Mouse (Mus musculus) macrophage (primary cell): ENCODE measurements around the gene Tes. TPM values are rescaled to one million over a fixed set of nuclear protein-coding genes. Genes with fewer than 3 reads are reported as not detected.
A peak's percentile ranks its signal among the peaks of the same experiment; 100 is the strongest.
"Not testable (repeated sequence)": the region's sequence is repeated elsewhere in the genome, so short reads cannot be mapped to it uniquely, and the experiment has no call there.

Source experiments
- H3K27ac ChIP-seq: fragments of 350-480 bp; formaldehyde crosslinking; 2 replicates; pipeline ENCODE4 v1.9.0; 2021
- H3K36me3 ChIP-seq: fragments of 350-480 bp; formaldehyde crosslinking; 2 replicates; pipeline ENCODE4 v1.9.0; 2021; ENCODE audit errors: inconsistent target
- H3K4me3 ChIP-seq: fragments of 350-480 bp; formaldehyde crosslinking; 2 replicates; pipeline ENCODE4 v1.9.0; 2021; ENCODE audit errors: inconsistent target
- H3K79me2 ChIP-seq: fragments of 350-480 bp; formaldehyde crosslinking; 2 replicates; pipeline ENCODE4 v1.9.0; 2021; ENCODE audit errors: inconsistent target
- WGBS: methylation state at CpG from one replicate; pipeline ENCODE4 v1.1.7; 2026; ENCODE audit warnings: inconsistent platforms; ENCODE audit not compliant: missing documents; 5-methylcytosine and 5-hydroxymethylcytosine counted together
- polyA plus RNA-seq: library from polyadenylated mRNA; stranded (reverse); fragments of 250-400 nt; gene quantifications from 3 replicates; pipeline ENCODE4 v1.2.4, GENCODE M21; 2018; ENCODE audit warnings: inconsistent platforms
- total RNA-seq, 78 experiments: library from RNA; depleted of rRNA; stranded (reverse); fragments of 250-400 nt; gene quantifications; 1 replicate in 9 of 78; 2 replicates in 24 of 78; 3 replicates in 43 of 78; 4 replicates in 2 of 78; pipeline ENCODE4 v1.2.4; 2018; ENCODE audit warnings: inconsistent platforms in 56 of 78

Gene Tes
- total RNA-seq (2018; cell fraction: chromatin; rRNA removed) = 10 to 100 TPM in 20 of 26 experiments, 1 to 10 TPM in 6; 7.4 to 78.9 (median 18.4) TPM
- total RNA-seq (2018; cell fraction: cytosol; rRNA removed) = 10 to 100 TPM in 12 of 26 experiments, 1 to 10 TPM in 14; 8.2 to 30.1 (median 10.0) TPM
- total RNA-seq (2018; cell fraction: nucleus; rRNA removed) = 10 to 100 TPM in 24 of 26 experiments, 1 to 10 TPM in 2; 8.6 to 61.5 (median 15.1) TPM
- 6.0 to 18.5 TPM (median 7.7 TPM) in 3 replicates for polyA plus RNA-seq

GRCm38 (mm10) chr6:17064936-17065790 is at the start of gene Tes:
Tes (plus strand) TSS chr6:17065149.
- Histone ChIP-seq H3K4me3 (peak within 1 kb of the TSS; percentile 61), H3K27ac (peak within 1 kb of the TSS; percentile 54), H3K36me3 (no peaks in the 10 kb centered on the region), H3K79me2 (peaks cover 42% of the 10 kb centered on the region)
- 0% methylated on average over 58 of the region's 63 CpGs for WGBS

GRCm38 (mm10) chr6:17025886-17026285 is 39.1 kb upstream of the Tes start:
- no peak overlapping the region for H3K4me3 ChIP-seq
- H3K79me2 ChIP-seq = no peaks in the 10 kb centered on the region
- no peak overlapping the region for H3K27ac ChIP-seq
- H3K36me3 ChIP-seq = no peaks in the 10 kb centered on the region
- 86% methylated on average over 7 of the region's 7 CpGs for WGBS

- H3K4me3 ChIP-seq = no peak overlapping the region
- 17% methylated on average over 8 of the region's 8 CpGs for WGBS
- no peak overlapping the region for H3K27ac ChIP-seq
- H3K79me2 ChIP-seq = no peaks in the 10 kb centered on the region
- no peaks in the 10 kb centered on the region for H3K36me3 ChIP-seq
Observed at GRCm38 (mm10) chr6:17027572-17027971, 37.4 kb upstream of the Tes start.

- Histone ChIP-seq H3K27ac (no peak overlapping the region), H3K4me3 (no peak overlapping the region), H3K36me3 (no peaks in the 10 kb centered on the region), H3K79me2 (no peaks in the 10 kb centered on the region)
- 93% methylated on average over 8 of the region's 8 CpGs for WGBS
Observed at GRCm38 (mm10) chr6:17028809-17029208, 36.1 kb upstream of the Tes start.

GRCm38 (mm10) chr6:17032231-17032728 is 32.7 kb upstream of the Tes start:
- 11% methylated on average over 2 of the region's 2 CpGs for WGBS
- Histone ChIP-seq H3K36me3 (no peaks in the 10 kb centered on the region), H3K27ac (no peak overlapping the region), H3K4me3 (no peak overlapping the region), H3K79me2 (no peaks in the 10 kb centered on the region)

GRCm38 (mm10) chr6:17034095-17034494 is 30.9 kb upstream of the Tes start:
- Histone ChIP-seq H3K4me3 (no peak overlapping the region), H3K36me3 (no peaks in the 10 kb centered on the region), H3K27ac (no peak overlapping the region), H3K79me2 (no peaks in the 10 kb centered on the region)
- WGBS = 88% methylated on average over 2 of the region's 2 CpGs

- Histone ChIP-seq H3K27ac (no peak overlapping the region), H3K36me3 (no peaks in the 10 kb centered on the region), H3K4me3 (no peak overlapping the region), H3K79me2 (no peaks in the 10 kb centered on the region)
Observed at GRCm38 (mm10) chr6:17035228-17035627, 29.7 kb upstream of the Tes start.

- H3K4me3 ChIP-seq = no peak overlapping the region
- WGBS = 96% methylated on average over 4 of the region's 4 CpGs
- H3K79me2 ChIP-seq = no peaks in the 10 kb centered on the region
- H3K36me3 ChIP-seq = no peaks in the 10 kb centered on the region
- no peak overlapping the region for H3K27ac ChIP-seq
Observed at GRCm38 (mm10) chr6:17051432-17052025, 13.4 kb upstream of the Tes start.

- WGBS = 93% methylated on average over 6 of the region's 6 CpGs
- Histone ChIP-seq H3K36me3 (no peaks in the 10 kb centered on the region), H3K79me2 (no peaks in the 10 kb centered on the region), H3K4me3 (no peak overlapping the region), H3K27ac (no peak overlapping the region)
Observed at GRCm38 (mm10) chr6:17053028-17053660, 11.8 kb upstream of the Tes start.

GRCm38 (mm10) chr6:17054781-17055180 is 10.2 kb upstream of the Tes start:
- H3K4me3 ChIP-seq = no peak overlapping the region
- H3K36me3 ChIP-seq = no peaks in the 10 kb centered on the region
- WGBS = 100% methylated on average over 2 of the region's 2 CpGs
- H3K79me2 ChIP-seq = no peaks in the 10 kb centered on the region
- H3K27ac ChIP-seq = no peak overlapping the region

- H3K4me3 ChIP-seq = no peak overlapping the region
- no peaks in the 10 kb centered on the region for H3K36me3 ChIP-seq
- WGBS = 86% methylated on average over 1 of the region's 2 CpGs
- no peak overlapping the region for H3K27ac ChIP-seq
- H3K79me2 ChIP-seq = no peaks in the 10 kb centered on the region
Observed at GRCm38 (mm10) chr6:17055659-17056058, 9.3 kb upstream of the Tes start.

GRCm38 (mm10) chr6:17059501-17059900 is 5.4 kb upstream of the Tes start:
- H3K4me3 ChIP-seq = no peak overlapping the region
- WGBS = 84% methylated on average over 2 of the region's 2 CpGs
- no peaks in the 10 kb centered on the region for H3K36me3 ChIP-seq
- H3K79me2 ChIP-seq = no peaks in the 10 kb centered on the region
- H3K27ac ChIP-seq = no peak overlapping the region

GRCm38 (mm10) chr6:17060154-17060553 is 4.8 kb upstream of the Tes start:
- H3K36me3 ChIP-seq = no peaks in the 10 kb centered on the region
- H3K27ac ChIP-seq = no peak overlapping the region
- WGBS = 97% methylated on average over 2 of the region's 2 CpGs

GRCm38 (mm10) chr6:17061826-17062225 is 3.1 kb upstream of the Tes start:
- 73% methylated on average over 4 of the region's 4 CpGs for WGBS
- not testable (repeated sequence) for H3K27ac ChIP-seq, H3K36me3 ChIP-seq, H3K4me3 ChIP-seq, H3K79me2 ChIP-seq

More at GRCm38 (mm10) chr6:17060154-17060553, 4.8 kb upstream of the Tes start:
- Histone ChIP-seq H3K79me2 (no peaks in the 10 kb centered on the region), H3K4me3 (no peak overlapping the region)
